8 mouse cellular contexts compared by ENCODE assay signal in genomic region chr10:85127395-85128287, GRCm38 (mm10). TPM values are rescaled to one million over a fixed set of nuclear protein-coding genes. Genes with fewer than 3 reads are reported as not detected.
DNase-seq lines count a peak whose midpoint lies in the region; ATAC-seq lines count a peak whose summit lies in the region.

Gene Mterf2 (minus strand): TSS chr10:85128027.

- DNase-seq in B cell, adult 2 months: peak; percentile 89 to 92
- peak; percentile 100 for DNase-seq in brain, adult 2 months (ENCODE audit: low read depth, low spot score)
- DNase-seq in heart, embryonic 10.5 days (ENCODE audit: low spot score): peak; percentile 98
- DNase-seq in liver: peak; percentile 93
- peak; percentile 86 to 89 for DNase-seq in spleen, postnatal 4 days (ENCODE audit: low spot score in 2 of 2)

- peak within 1 kb of the TSS; percentile 76 for H3K4me3 ChIP-seq in heart, embryonic 10.5 days
- peak within 1 kb of the TSS; percentile 64 for H3K4me3 ChIP-seq in kidney, embryonic 15.5 days (replicated peaks)

- 8% methylated on average over 20 of the region's 20 CpGs for WGBS in heart, embryonic 10.5 days
- 7% methylated on average over 20 of the region's 20 CpGs for WGBS in kidney, embryonic 15.5 days

- peak within 1 kb of the TSS; percentile 85 for H3K27ac ChIP-seq in heart, embryonic 10.5 days
- H3K27ac ChIP-seq in kidney, embryonic 15.5 days: peak within 1 kb of the TSS; percentile 71

- peaks cover 11% of the 10 kb centered on the region for H3K4me1 ChIP-seq in heart, embryonic 10.5 days
- peaks cover 17% of the 10 kb centered on the region for H3K4me1 ChIP-seq in kidney, embryonic 15.5 days

- no peaks in the 10 kb centered on the region for H3K27me3 ChIP-seq in heart, embryonic 10.5 days (ENCODE audit: insufficient read depth, poor library complexity, severe bottlenecking)
- H3K27me3 ChIP-seq in kidney, embryonic 15.5 days: no peaks in the 10 kb centered on the region

- H3K36me3 ChIP-seq in heart, embryonic 10.5 days: peaks cover 11% of the 10 kb centered on the region; the same call in 1 of the 2 replicates
- H3K36me3 ChIP-seq in kidney, embryonic 15.5 days: peaks cover 22% of the 10 kb centered on the region

- peak within 1 kb of the TSS; percentile 60 for H3K9ac ChIP-seq in kidney, embryonic 15.5 days

- ATAC-seq in erythroblast, adult 5-6 weeks (replicated peaks; ENCODE audit: low FRiP score, poor library complexity, severe bottlenecking): peak; percentile 100
- ATAC-seq in kidney, embryonic 15.5 days (replicated peaks; ENCODE audit: low FRiP score): peak; percentile 100
- ATAC-seq in monocyte, adult 5-6 weeks (replicated peaks; ENCODE audit: insufficient number of reproducible peaks, low FRiP score, low TSS enrichment, poor library complexity, severe bottlenecking): peak; percentile 90

- H3K9me3 ChIP-seq in heart, embryonic 10.5 days: no peaks in the 10 kb centered on the region
- no peaks in the 10 kb centered on the region for H3K9me3 ChIP-seq in kidney, embryonic 15.5 days (replicated peaks)

- peak within 1 kb of the TSS; percentile 79 for H3K4me2 ChIP-seq in kidney, embryonic 15.5 days

RNA-seq across cellular contexts. Expression of gene Mterf2, which starts in this region (rescaled TPM):
- total RNA-seq in erythroblast, adult 5-6 weeks (2015; ENCODE audit: low replicate concordance): 0.63 and 4.8 TPM in 2 replicates
- total RNA-seq in erythroblast, adult 5-6 weeks (2017; ENCODE audit: low replicate concordance): 0.17 TPM in 1 of 2 replicates, not detected in the other
- 15.0 and 17.0 TPM in 2 replicates for polyA plus RNA-seq in heart, embryonic 10.5 days (2016; fragmentation: Nextera tagmentation; extraction: Ambion mirVana)
- polyA plus RNA-seq in kidney, embryonic 15.5 days (2015; fragmentation: Nextera tagmentation; extraction: Ambion mirVana): 14.9 and 15.9 TPM in 2 replicates
- total RNA-seq in monocyte, adult 5-6 weeks (2017): 3.7 to 34.9 TPM (median 28.0 TPM) in 3 replicates

Comparison
In these comparisons a context has a peak if more than half of its experiments do, and no peak if none do; other contexts are left out.
1. Peak in every context shown above with its lines: DNase-seq, ATAC-seq, H3K4me3 ChIP-seq and H3K27ac ChIP-seq.